Mouse (Mus musculus): ENCODE data around the gene Spats2. TPM values are rescaled to one million over a fixed set of nuclear protein-coding genes. Genes with fewer than 3 reads are reported as not detected.
"Not testable (repeated sequence)": the region's sequence is repeated elsewhere in the genome, so short reads cannot be mapped to it uniquely, and the experiment has no call there.

Gene Spats2
- polyA plus RNA-seq, 1 experiment, result 8.2 TPM

DNA sequence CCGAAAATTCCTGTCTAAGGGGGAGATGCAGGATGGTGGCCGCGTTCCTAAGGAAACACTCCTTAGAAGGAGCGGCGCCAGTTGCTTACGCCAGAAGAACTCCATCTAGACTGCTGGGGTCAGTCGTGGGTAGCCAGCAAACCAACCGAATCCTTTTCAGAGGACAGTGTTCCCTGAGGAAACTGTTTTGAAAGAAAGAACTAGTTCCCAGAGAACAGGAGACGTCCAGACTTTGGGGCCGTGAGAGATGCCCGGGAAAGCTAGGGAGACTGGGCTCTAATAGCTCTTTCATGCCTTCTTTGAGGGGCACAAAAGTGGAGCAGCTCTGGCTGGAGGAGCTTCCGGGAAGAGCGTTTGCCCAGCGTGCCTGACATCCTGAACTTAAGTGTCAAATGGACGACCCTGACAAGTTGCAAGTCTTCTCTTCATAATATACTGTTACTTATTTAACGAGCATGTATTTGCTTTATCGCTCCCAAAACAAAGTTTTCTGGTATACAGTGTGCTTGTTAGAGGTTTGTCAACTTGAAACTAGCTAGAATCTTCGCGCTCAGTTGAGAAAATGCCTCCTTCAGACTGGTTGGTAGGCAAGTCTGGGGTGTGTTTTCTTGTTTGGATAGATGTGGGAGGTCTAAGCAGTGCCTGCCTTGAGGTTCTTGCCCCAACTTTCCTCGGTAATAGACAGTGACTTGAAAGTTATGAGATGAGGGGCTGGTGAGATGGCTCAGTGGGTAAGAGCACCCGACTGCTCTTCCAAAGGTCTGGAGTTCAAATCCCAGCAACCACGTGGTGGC, 126.9 kb downstream of the Spats2 start:
- TF ChIP-seq FLI1 (IDR thresholded peaks at IDR 0.05; ENCODE audit: low read length) (no peak), GATA1 (IDR thresholded peaks at IDR 0.05; ENCODE audit: borderline replicate concordance, low read length) (no peak)
- H3K4me3 ChIP-seq (replicated peaks), result peak overlapping the region; percentile 93
- peaks cover 34% of the 10 kb centered on the region for H3K4me1 ChIP-seq
- H3K27me3 ChIP-seq (replicated peaks), result no peaks in the 10 kb centered on the region
- H3K36me3 ChIP-seq (replicated peaks; ENCODE audit: low read length), result peaks cover 34% of the 10 kb centered on the region
- H3K9me3 ChIP-seq, result no peaks in the 10 kb centered on the region

DNA sequence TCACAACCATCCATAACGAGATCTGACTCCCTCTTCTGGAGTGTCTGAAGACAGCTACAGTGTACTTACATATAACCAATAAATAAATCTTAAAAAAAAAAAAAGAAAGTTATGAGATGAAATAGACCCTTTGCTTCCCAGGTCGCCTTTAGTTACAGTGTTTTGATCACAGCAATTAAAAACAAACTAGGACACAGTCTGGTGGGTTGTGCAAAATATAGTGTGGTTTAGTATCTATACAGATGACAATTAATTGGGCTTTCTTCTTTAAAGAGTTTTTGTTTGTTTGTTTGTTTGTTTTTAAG, 127.4 kb downstream of the Spats2 start:
- H3K9me3 ChIP-seq; H3K27me3 ChIP-seq (replicated peaks): not testable (repeated sequence)
- Histone ChIP-seq H3K36me3 (replicated peaks; ENCODE audit: low read length) (peaks cover 28% of the 10 kb centered on the region), H3K4me1 (peaks cover 34% of the 10 kb centered on the region), H3K4me3 (replicated peaks) (peak overlapping the region; percentile 53)

DNA sequence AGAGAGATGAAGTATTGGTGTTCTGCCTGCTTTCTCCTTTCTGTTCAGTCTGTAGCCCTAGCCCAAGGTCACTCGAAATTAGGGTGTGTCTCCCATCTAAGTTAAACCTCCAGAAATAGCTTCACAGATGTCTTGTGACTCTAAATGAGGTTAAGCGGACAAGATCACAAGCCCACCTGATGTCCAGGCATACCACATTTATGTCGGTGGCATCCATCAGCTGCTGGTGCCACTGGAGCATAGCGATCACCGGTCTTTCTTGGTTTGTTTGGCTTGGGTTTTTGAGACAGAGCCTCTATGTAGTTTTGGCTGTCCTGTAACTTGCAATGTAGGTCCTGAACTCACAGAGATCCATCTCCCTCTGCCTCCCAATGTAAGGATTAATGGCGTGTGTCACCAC, 128.1 kb downstream of the Spats2 start:
- peak overlapping the region; percentile 12 for H3K4me3 ChIP-seq (replicated peaks)
- H3K9me3 ChIP-seq, result no peaks in the 10 kb centered on the region
- H3K36me3 ChIP-seq (replicated peaks; ENCODE audit: low read length), result peaks cover 22% of the 10 kb centered on the region
- no peak for TF ChIP-seq FLI1 (IDR thresholded peaks at IDR 0.05; ENCODE audit: low read length)
- TF ChIP-seq GATA1 (IDR thresholded peaks at IDR 0.05; ENCODE audit: borderline replicate concordance, low read length), result no peak
- peaks cover 34% of the 10 kb centered on the region for H3K4me1 ChIP-seq
- H3K27me3 ChIP-seq (replicated peaks), result no peaks in the 10 kb centered on the region

DNA sequence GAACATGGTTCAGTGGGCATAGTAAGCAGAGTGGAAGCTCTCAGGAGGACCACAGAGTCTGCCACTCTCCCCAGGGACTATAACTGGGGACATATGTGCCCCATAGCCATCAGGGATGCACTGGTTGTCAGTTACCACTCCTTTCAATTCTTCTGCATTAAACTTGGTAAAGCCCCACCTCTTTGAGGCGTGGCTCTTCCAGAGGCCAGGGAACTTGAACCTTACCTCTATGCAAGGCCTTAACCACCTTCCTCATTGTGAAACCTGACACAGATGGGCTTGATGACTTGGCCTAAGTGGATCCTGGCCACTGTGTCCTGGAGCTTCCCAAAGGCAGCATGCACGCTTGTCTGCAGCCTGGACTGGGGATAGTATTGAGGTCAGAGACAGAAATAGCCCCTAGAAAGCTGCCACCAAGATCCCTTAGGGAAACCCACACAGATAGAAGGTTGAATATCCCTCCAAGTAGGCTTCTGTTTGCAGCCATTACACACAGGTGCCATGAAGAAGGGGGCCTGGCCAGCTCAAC, 128.8 kb downstream of the Spats2 start:
- Histone ChIP-seq H3K4me3 (replicated peaks) (no peak overlapping the region), H3K4me1 (peaks cover 40% of the 10 kb centered on the region), H3K9me3 (no peaks in the 10 kb centered on the region), H3K36me3 (replicated peaks; ENCODE audit: low read length) (peaks cover 14% of the 10 kb centered on the region), H3K27me3 (replicated peaks) (no peaks in the 10 kb centered on the region)
- no peak for TF ChIP-seq FLI1 (IDR thresholded peaks at IDR 0.05; ENCODE audit: low read length)
- no peak for TF ChIP-seq GATA1 (IDR thresholded peaks at IDR 0.05; ENCODE audit: borderline replicate concordance, low read length)

DNA sequence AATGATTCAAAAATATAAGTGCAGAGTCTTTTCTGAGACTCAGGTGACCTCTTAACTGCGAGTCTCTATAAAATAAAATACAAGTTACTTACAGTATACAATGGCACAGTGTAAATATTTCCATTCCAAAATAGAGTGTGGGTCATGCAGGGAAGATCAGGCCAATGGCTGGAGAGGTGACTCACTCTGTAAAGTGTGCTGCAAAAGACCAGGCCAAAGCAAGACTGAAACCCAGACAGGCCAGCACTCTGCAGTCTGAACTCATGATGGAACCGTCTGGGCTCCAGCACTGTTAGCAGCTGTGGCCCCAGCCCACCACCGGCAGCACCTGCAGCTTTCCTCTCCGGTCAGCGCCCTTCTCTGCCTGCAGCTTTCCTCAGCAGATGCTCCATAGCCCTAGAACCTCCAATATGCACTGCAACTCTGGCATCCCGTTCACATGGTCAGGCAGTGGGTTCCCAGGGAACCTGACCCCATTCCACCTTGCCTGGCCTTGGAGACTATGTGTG, 129.6 kb downstream of the Spats2 start:
- Histone ChIP-seq H3K4me1 (peaks cover 40% of the 10 kb centered on the region), H3K9me3 (no peaks in the 10 kb centered on the region), H3K27me3 (replicated peaks) (no peaks in the 10 kb centered on the region), H3K4me3 (replicated peaks) (no peak overlapping the region), H3K36me3 (replicated peaks; ENCODE audit: low read length) (peaks cover 6% of the 10 kb centered on the region)
- no peak for TF ChIP-seq GATA1 (IDR thresholded peaks at IDR 0.05; ENCODE audit: borderline replicate concordance, low read length)
- TF ChIP-seq FLI1 (IDR thresholded peaks at IDR 0.05; ENCODE audit: low read length), result no peak

DNA sequence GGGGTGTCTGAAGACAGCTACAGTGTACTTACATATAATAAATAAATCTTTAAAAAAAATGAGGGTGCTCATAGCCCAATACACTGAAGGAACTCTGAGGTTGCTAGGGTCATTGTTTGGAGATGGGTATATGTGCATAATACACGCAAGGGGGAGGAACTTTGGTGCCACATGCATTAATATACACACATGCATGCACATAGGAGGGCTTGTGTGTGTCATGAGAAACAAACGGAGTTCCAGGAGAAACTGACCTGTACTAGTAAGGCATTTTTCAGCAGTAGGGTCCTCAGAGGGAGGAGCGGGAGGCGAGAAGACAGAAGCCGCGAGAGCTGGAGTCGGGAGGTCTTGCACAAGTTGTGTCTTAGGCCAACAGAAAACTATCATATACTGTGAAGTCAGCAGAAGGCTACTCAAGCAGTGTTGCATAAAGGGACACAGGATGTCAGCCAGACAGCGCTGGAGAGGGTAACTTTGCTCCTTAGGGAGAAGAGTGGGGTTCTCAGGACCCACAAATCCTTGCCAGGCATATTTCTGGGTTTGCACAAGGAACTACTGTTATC, 133.5 kb downstream of the Spats2 start:
- peaks cover 31% of the 10 kb centered on the region for H3K4me1 ChIP-seq
- H3K27me3 ChIP-seq (replicated peaks), result no peaks in the 10 kb centered on the region
- H3K36me3 ChIP-seq (replicated peaks; ENCODE audit: low read length), result peaks cover 5% of the 10 kb centered on the region
- H3K4me3 ChIP-seq (replicated peaks), result peak overlapping the region; percentile 88
- TF ChIP-seq GATA1 (IDR thresholded peaks at IDR 0.05; ENCODE audit: borderline replicate concordance, low read length) (no peak), FLI1 (IDR thresholded peaks at IDR 0.05; ENCODE audit: low read length) (no peak)
- H3K9me3 ChIP-seq, result no peaks in the 10 kb centered on the region

DNA sequence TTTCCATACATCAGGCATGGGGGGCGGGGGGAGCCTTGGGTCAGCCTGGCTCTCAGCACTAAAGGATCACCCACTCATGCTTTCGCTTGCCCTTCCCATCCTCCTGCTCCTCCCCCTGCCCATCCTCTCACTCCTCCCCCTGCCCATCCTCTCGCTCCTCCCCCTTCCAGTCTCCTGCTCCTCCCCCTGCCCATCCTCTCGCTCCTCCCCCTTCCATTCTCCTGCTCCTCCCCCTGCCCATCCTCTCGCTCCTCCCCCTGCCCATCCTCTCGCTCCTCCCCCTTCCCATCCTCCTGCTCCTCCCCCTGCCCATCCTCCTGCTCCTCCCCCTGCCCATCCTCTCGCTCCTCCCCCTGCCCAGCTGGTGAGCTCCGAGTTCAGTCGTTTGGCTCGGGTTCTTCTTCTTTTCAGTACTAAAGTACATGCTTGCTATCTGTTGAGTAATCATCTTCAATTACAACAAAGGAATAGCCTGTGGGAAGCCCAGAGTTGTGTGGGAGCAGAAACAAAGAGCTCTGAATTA, 134.1 kb downstream of the Spats2 start:
- TF ChIP-seq FLI1 (IDR thresholded peaks at IDR 0.05; ENCODE audit: low read length) (no peak), GATA1 (IDR thresholded peaks at IDR 0.05; ENCODE audit: borderline replicate concordance, low read length) (no peak)
- no peaks in the 10 kb centered on the region for H3K27me3 ChIP-seq (replicated peaks)
- peaks cover 5% of the 10 kb centered on the region for H3K36me3 ChIP-seq (replicated peaks; ENCODE audit: low read length)
- no peaks in the 10 kb centered on the region for H3K9me3 ChIP-seq
- H3K4me3 ChIP-seq (replicated peaks), result peak overlapping the region; percentile 88
- H3K4me1 ChIP-seq, result peaks cover 26% of the 10 kb centered on the region

DNA sequence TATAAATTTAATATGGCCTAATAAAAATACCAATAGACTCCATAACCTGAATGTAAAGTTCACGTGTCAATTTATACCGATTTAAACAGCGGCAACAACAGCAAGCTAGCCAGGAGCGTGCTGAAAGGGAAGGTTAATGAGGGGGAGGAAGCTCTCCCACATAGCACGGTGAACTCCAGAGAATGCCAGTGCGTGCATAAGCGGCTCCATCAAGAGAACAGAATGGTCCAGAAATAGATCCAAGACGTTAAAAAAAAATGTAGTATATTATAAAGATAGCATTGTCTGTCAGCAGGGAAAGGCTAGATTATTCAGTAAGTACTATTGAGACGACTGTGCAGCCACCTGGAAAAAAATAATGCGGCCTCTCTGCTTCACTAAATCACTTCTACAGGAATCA, 137.0 kb downstream of the Spats2 start:
- TF ChIP-seq FLI1 (IDR thresholded peaks at IDR 0.05; ENCODE audit: low read length) (no peak), GATA1 (IDR thresholded peaks at IDR 0.05; ENCODE audit: borderline replicate concordance, low read length) (no peak)
- Histone ChIP-seq H3K27me3 (replicated peaks) (peaks cover 3% of the 10 kb centered on the region), H3K9me3 (no peaks in the 10 kb centered on the region), H3K4me1 (peaks cover 33% of the 10 kb centered on the region), H3K36me3 (replicated peaks; ENCODE audit: low read length) (no peaks in the 10 kb centered on the region), H3K4me3 (replicated peaks) (no peak overlapping the region)

Other genes starting within 250 kb of the Spats2 start
- gene Rhebl1, start 231.4 kb upstream of the Spats2 start, polyA plus RNA-seq (2012; ENCODE audit: insufficient read depth, low replicate concordance), result 0.19 TPM in 1 of 2 replicates, not detected in the other
- not detected in 2 replicates for gene Dhh, start 227.4 kb upstream of the Spats2 start, polyA plus RNA-seq (2012; ENCODE audit: insufficient read depth, low replicate concordance)
- 0.87 and 4.8 TPM in 2 replicates for gene Lmbr1l, start 207.7 kb upstream of the Spats2 start, polyA plus RNA-seq (2012; ENCODE audit: insufficient read depth, low replicate concordance)
- gene Tuba1b, start 191.4 kb upstream of the Spats2 start, polyA plus RNA-seq (2012; ENCODE audit: insufficient read depth, low replicate concordance), result 19.4 and 182 TPM in 2 replicates
- 2.5 and 169 TPM in 2 replicates for gene Gm49450, start 172.4 kb upstream of the Spats2 start, polyA plus RNA-seq (2012; ENCODE audit: insufficient read depth, low replicate concordance)
- 40.3 and 115 TPM in 2 replicates for gene Tuba1a, start 172.2 kb upstream of the Spats2 start, polyA plus RNA-seq (2012; ENCODE audit: insufficient read depth, low replicate concordance)
- 62.0 and 103 TPM in 2 replicates for gene Tuba1c, start 96.0 kb upstream of the Spats2 start, polyA plus RNA-seq (2012; ENCODE audit: insufficient read depth, low replicate concordance)
- gene Prph, start 70.7 kb upstream of the Spats2 start, polyA plus RNA-seq (2012; ENCODE audit: insufficient read depth, low replicate concordance), result not detected in 2 replicates
- gene Troap, start 51.3 kb upstream of the Spats2 start, polyA plus RNA-seq (2012; ENCODE audit: insufficient read depth, low replicate concordance), result 27.8 and 75.4 TPM in 2 replicates
- not detected in 2 replicates for gene C1ql4, start 38.1 kb upstream of the Spats2 start, polyA plus RNA-seq (2012; ENCODE audit: insufficient read depth, low replicate concordance)
- not detected in 2 replicates for gene Dnajc22, start 32.7 kb upstream of the Spats2 start, polyA plus RNA-seq (2012; ENCODE audit: insufficient read depth, low replicate concordance)
- gene Kcnh3, start 98.9 kb downstream of the Spats2 start, polyA plus RNA-seq (2012; ENCODE audit: insufficient read depth, low replicate concordance), result not detected in 2 replicates
- 24.2 and 57.0 TPM in 2 replicates for gene Mcrs1, start 126.0 kb downstream of the Spats2 start, polyA plus RNA-seq (2012; ENCODE audit: insufficient read depth, low replicate concordance)
- gene Prpf40b, start 169.2 kb downstream of the Spats2 start, polyA plus RNA-seq (2012; ENCODE audit: insufficient read depth, low replicate concordance), result 14.7 and 16.8 TPM in 2 replicates
- not detected in 2 replicates for gene Fam186b, start 170.0 kb downstream of the Spats2 start, polyA plus RNA-seq (2012; ENCODE audit: insufficient read depth, low replicate concordance)
- gene Fmnl3, start 244.6 kb downstream of the Spats2 start, polyA plus RNA-seq (2012; ENCODE audit: insufficient read depth, low replicate concordance), result 4.4 and 6.8 TPM in 2 replicates